Mouse (Mus musculus): ENCODE results near the gene D630023F18Rik.

DNA sequence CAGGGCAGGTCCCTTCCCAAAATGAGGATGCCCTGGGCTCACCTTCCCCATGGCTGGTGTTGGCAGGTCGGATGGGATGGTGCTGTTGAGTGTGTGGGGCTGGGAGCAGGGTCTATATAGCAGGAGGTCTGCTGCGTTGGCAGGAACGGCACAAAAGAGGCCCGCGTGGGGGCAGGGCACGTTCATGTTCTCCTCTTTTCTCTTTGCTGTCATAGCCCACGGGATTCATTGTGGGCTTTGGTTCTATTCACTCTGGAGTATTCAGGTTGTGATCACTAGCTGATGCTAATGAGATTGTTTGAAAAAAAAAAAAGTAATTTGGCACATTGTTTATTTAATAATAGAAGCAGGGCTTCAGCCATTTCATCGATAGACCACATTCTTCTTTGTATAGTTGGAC, 59.7 kb downstream of the D630023F18Rik start, which contains the start of gene Crygd:
- TF ChIP-seq CTCF (IDR thresholded peaks at IDR 0.05; ENCODE audit: low read depth, low read length) (no peak), POLR2A (IDR thresholded peaks at IDR 0.05; ENCODE audit: extremely low read depth, insufficient read depth, low read length) (no peak)

All from liver, adult 2 months (tissue).